Mouse (Mus musculus): ENCODE data around the gene Tsfm. TPM values are rescaled to one million over a fixed set of nuclear protein-coding genes. Genes with fewer than 3 reads are reported as not detected.
A peak's percentile ranks its signal among the peaks of the same experiment; 100 is the strongest.

The Tsfm gene
- polyA plus RNA-seq, 1 experiment from 2014 or later: 42.3 TPM

GRCm38 (mm10) chr10:126991676-126992075 is 39.0 kb downstream of the Tsfm start:
- TF ChIP-seq EP300 (IDR thresholded peaks at IDR 0.05): no peak
- no peak for TF ChIP-seq CTCF (IDR thresholded peaks at IDR 0.05)
- H3K4me2 ChIP-seq (replicated peaks; ENCODE audit: low read depth, low read length): no peak overlapping the region
- no peak overlapping the region for H3K4me3 ChIP-seq (ENCODE audit: low read depth, low read length)
- no peaks in the 10 kb centered on the region for H3K9me3 ChIP-seq (ENCODE audit: low read length)
- H3K36me3 ChIP-seq (ENCODE audit: insufficient read depth, low read length): peaks cover 29% of the 10 kb centered on the region; the same call in 1 of the 2 replicates
- no peak overlapping the region for H3K9ac ChIP-seq (replicated peaks; ENCODE audit: low read depth)
- WGBS: 72% methylated on average over 3 of the region's 3 CpGs
- H3K27me3 ChIP-seq (replicated peaks; ENCODE audit: insufficient read depth, low read length): no peaks in the 10 kb centered on the region
- peaks cover 28% of the 10 kb centered on the region for H3K4me1 ChIP-seq (ENCODE audit: insufficient read depth, low read depth, low read length)
- ATAC-seq (no peak), DNase-seq (ENCODE audit: low spot score) (no peak)
- no peak overlapping the region for H3K27ac ChIP-seq (ENCODE audit: low read length)

GRCm38 (mm10) chr10:126990313-126991056 is 40.2 kb downstream of the Tsfm start:
- no peak overlapping the region for H3K27ac ChIP-seq (ENCODE audit: low read length)

GRCm38 (mm10) chr10:126988513-126989165 is 42.0 kb downstream of the Tsfm start:
- 49% methylated on average over 5 of the region's 5 CpGs for WGBS
- DNase-seq (ENCODE audit: low spot score): peak; percentile 4
- peaks cover 16% of the 10 kb centered on the region; the same call in 1 of the 2 replicates for H3K36me3 ChIP-seq (ENCODE audit: insufficient read depth, low read length)
- TF ChIP-seq EP300 (IDR thresholded peaks at IDR 0.05) (no peak), CTCF (IDR thresholded peaks at IDR 0.05) (no peak)
- H3K4me3 ChIP-seq (ENCODE audit: low read depth, low read length): no peak overlapping the region
- H3K27ac ChIP-seq (ENCODE audit: low read length): 0 out of 2 replicates have a peak overlapping the region, but pooled peaks have one; percentile 4
- no peaks in the 10 kb centered on the region for H3K27me3 ChIP-seq (replicated peaks; ENCODE audit: insufficient read depth, low read length)
- H3K9me3 ChIP-seq (ENCODE audit: low read length): no peaks in the 10 kb centered on the region
- no peak overlapping the region for H3K9ac ChIP-seq (replicated peaks; ENCODE audit: low read depth)
- H3K4me1 ChIP-seq (ENCODE audit: insufficient read depth, low read depth, low read length): peaks cover 57% of the 10 kb centered on the region
- H3K4me2 ChIP-seq (replicated peaks; ENCODE audit: low read depth, low read length): no peak overlapping the region
- ATAC-seq: no peak

More at GRCm38 (mm10) chr10:126990313-126991056, 40.2 kb downstream of the Tsfm start:
- Histone ChIP-seq H3K27me3 (replicated peaks; ENCODE audit: insufficient read depth, low read length) (no peaks in the 10 kb centered on the region), H3K36me3 (ENCODE audit: insufficient read depth, low read length) (peaks cover 29% of the 10 kb centered on the region; the same call in 1 of the 2 replicates), H3K9me3 (ENCODE audit: low read length) (no peaks in the 10 kb centered on the region), H3K9ac (replicated peaks; ENCODE audit: low read depth) (no peak overlapping the region), H3K4me3 (ENCODE audit: low read depth, low read length) (no peak overlapping the region), H3K4me2 (replicated peaks; ENCODE audit: low read depth, low read length) (no peak overlapping the region), H3K4me1 (ENCODE audit: insufficient read depth, low read depth, low read length) (peaks cover 39% of the 10 kb centered on the region)
- TF ChIP-seq EP300 (IDR thresholded peaks at IDR 0.05) (no peak), CTCF (IDR thresholded peaks at IDR 0.05) (peak; percentile 97)
- ATAC-seq: peak; percentile 85
- DNase-seq (ENCODE audit: low spot score): peak; percentile 96
- WGBS: 41% methylated on average over 7 of the region's 7 CpGs

- Histone ChIP-seq H3K4me3 (ENCODE audit: low read depth, low read length) (no peak overlapping the region), H3K36me3 (ENCODE audit: insufficient read depth, low read length) (peaks cover 6% of the 10 kb centered on the region; the same call in 1 of the 2 replicates), H3K4me2 (replicated peaks; ENCODE audit: low read depth, low read length) (peak overlapping the region; percentile 23), H3K4me1 (ENCODE audit: insufficient read depth, low read depth, low read length) (peaks cover 68% of the 10 kb centered on the region), H3K9me3 (ENCODE audit: low read length) (no peaks in the 10 kb centered on the region), H3K27ac (ENCODE audit: low read length) (peak overlapping the region; percentile 75), H3K27me3 (replicated peaks; ENCODE audit: insufficient read depth, low read length) (no peaks in the 10 kb centered on the region), H3K9ac (replicated peaks; ENCODE audit: low read depth) (no peak overlapping the region)
- DNase-seq (ENCODE audit: low spot score) (no peak), ATAC-seq (no peak)
- WGBS: 35% methylated on average over 8 of the region's 8 CpGs
- TF ChIP-seq EP300 (IDR thresholded peaks at IDR 0.05) (no peak), CTCF (IDR thresholded peaks at IDR 0.05) (no peak)
Measured at GRCm38 (mm10) chr10:126987183-126988118, 43.2 kb downstream of the Tsfm start.

GRCm38 (mm10) chr10:126986541-126986961 is 44.1 kb downstream of the Tsfm start:
- peaks cover 76% of the 10 kb centered on the region for H3K4me1 ChIP-seq (ENCODE audit: insufficient read depth, low read depth, low read length)
- peak; percentile 91 for DNase-seq (ENCODE audit: low spot score)
- H3K4me3 ChIP-seq (ENCODE audit: low read depth, low read length): no peak overlapping the region

More at GRCm38 (mm10) chr10:126986541-126986961, 44.1 kb downstream of the Tsfm start:
- H3K36me3 ChIP-seq (ENCODE audit: insufficient read depth, low read length): no peaks in the 10 kb centered on the region
- no peaks in the 10 kb centered on the region for H3K9me3 ChIP-seq (ENCODE audit: low read length)
- H3K4me2 ChIP-seq (replicated peaks; ENCODE audit: low read depth, low read length): peak overlapping the region; percentile 23
- H3K27me3 ChIP-seq (replicated peaks; ENCODE audit: insufficient read depth, low read length): no peaks in the 10 kb centered on the region
- no peak overlapping the region for H3K9ac ChIP-seq (replicated peaks; ENCODE audit: low read depth)
- TF ChIP-seq EP300 (IDR thresholded peaks at IDR 0.05): no peak
- no peak for TF ChIP-seq CTCF (IDR thresholded peaks at IDR 0.05)
- ATAC-seq: peak; percentile 75
- 11% methylated on average over 4 of the region's 4 CpGs for WGBS
- H3K27ac ChIP-seq (ENCODE audit: low read length): peak overlapping the region; percentile 82
